ENCODE assay signal across 28 mouse cellular contexts in the genomic region with DNA sequence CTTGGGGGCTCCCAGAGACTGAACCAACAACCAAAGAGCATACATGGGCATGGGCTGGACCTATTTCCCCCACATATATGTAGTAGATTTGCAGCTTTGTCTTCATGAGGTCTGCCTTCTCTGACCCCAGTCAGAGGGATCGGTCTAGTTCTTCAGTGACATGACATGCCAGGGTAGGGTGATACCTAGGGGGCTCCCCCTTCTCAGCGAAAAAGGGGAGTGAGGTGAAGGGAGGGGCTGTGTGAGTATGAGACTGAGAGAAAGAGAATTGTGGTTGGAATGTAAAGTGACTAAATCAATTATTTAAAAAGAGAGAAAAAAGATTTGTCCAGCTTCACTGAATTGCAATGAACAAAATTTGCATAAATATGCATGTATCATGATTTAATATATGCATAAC.
"Had no signal": no experiment of that assay in that cellular context is flagged by ENCODE, and none has a peak within 500 bp of the region (broad histone marks: within the 10 kb centered on the region; RNA-seq: fewer than 3 reads in every experiment).

No protein-coding gene starts in this region.

- H3K27ac ChIP-seq: embryonic facial prominence, embryonic 10.5 days; embryonic facial prominence, embryonic 12.5 days; embryonic facial prominence, embryonic 13.5 days; embryonic facial prominence, embryonic 15.5 days; forebrain, embryonic 10.5 days; forebrain, embryonic 12.5 days; forebrain, embryonic 13.5 days; forebrain, embryonic 15.5 days; gastrocnemius, adult 2 months had no signal

- H3K27me3 ChIP-seq: embryonic facial prominence, embryonic 12.5 days; embryonic facial prominence, embryonic 13.5 days; embryonic facial prominence, embryonic 15.5 days; forebrain, embryonic 12.5 days; forebrain, embryonic 13.5 days; forebrain, embryonic 15.5 days had no signal

- DNase-seq: cerebellum, adult 2 months; cerebellum, adult 8-10 months; cerebellum, adult 9-10 months; cerebellum, adult 9-11 months; cerebellum, postnatal 10 days; cerebellum, postnatal 14 days; cerebellum, postnatal 25 days; cerebellum, postnatal 36 days; embryo, embryonic 11 days; forebrain, postnatal 0 days; gastrocnemius, adult 2 months; gastrocnemius, postnatal 10 days; gastrocnemius, postnatal 14 days; gastrocnemius, postnatal 25 days; gastrocnemius, postnatal 36 days; heart, adult 11 months; heart, adult 18-20 months had no signal

- ATAC-seq: forebrain, embryonic 13.5 days; forebrain, embryonic 14.5 days; forebrain, embryonic 15.5 days; forebrain, embryonic 16.5 days; forebrain, postnatal 0 days had no signal

- H3K9ac ChIP-seq: embryonic facial prominence, embryonic 12.5 days; embryonic facial prominence, embryonic 13.5 days; embryonic facial prominence, embryonic 15.5 days; forebrain, embryonic 12.5 days; forebrain, embryonic 13.5 days; forebrain, embryonic 15.5 days; forebrain, postnatal 0 days had no signal

- H3K9me3 ChIP-seq: embryonic facial prominence, embryonic 10.5 days; embryonic facial prominence, embryonic 12.5 days; embryonic facial prominence, embryonic 13.5 days; embryonic facial prominence, embryonic 15.5 days; forebrain, embryonic 10.5 days; forebrain, embryonic 12.5 days; forebrain, embryonic 13.5 days; forebrain, embryonic 15.5 days had no signal

- H3K4me1 ChIP-seq: embryonic facial prominence, embryonic 10.5 days; embryonic facial prominence, embryonic 12.5 days; embryonic facial prominence, embryonic 13.5 days; embryonic facial prominence, embryonic 15.5 days; forebrain, embryonic 10.5 days; forebrain, embryonic 12.5 days; forebrain, embryonic 13.5 days; forebrain, embryonic 15.5 days had no signal

- H3K4me3 ChIP-seq: embryonic facial prominence, embryonic 10.5 days; embryonic facial prominence, embryonic 12.5 days; embryonic facial prominence, embryonic 13.5 days; embryonic facial prominence, embryonic 15.5 days; erythroblast, embryonic 14.5 days; forebrain, embryonic 10.5 days; forebrain, embryonic 12.5 days; forebrain, embryonic 13.5 days; forebrain, embryonic 15.5 days; gastrocnemius, adult 2 months had no signal

- H3K4me2 ChIP-seq: embryonic facial prominence, embryonic 12.5 days; embryonic facial prominence, embryonic 13.5 days; embryonic facial prominence, embryonic 15.5 days; forebrain, embryonic 12.5 days; forebrain, embryonic 13.5 days; forebrain, embryonic 15.5 days had no signal

- H3K36me3 ChIP-seq: embryonic facial prominence, embryonic 10.5 days; embryonic facial prominence, embryonic 12.5 days; embryonic facial prominence, embryonic 13.5 days; embryonic facial prominence, embryonic 15.5 days; forebrain, embryonic 10.5 days; forebrain, embryonic 12.5 days; forebrain, embryonic 15.5 days had no signal
